Mouse (Mus musculus) midbrain, postnatal 0 days (tissue): Measurements from ENCODE around the gene Trmt10a. TPM values are rescaled to one million over a fixed set of nuclear protein-coding genes. Genes with fewer than 3 reads are reported as not detected.
"Not testable (repeated sequence)": the region's sequence is repeated elsewhere in the genome, so short reads cannot be mapped to it uniquely, and the experiment has no call there.

Experiments
- ATAC-seq: fragments of 200-750 bp; cut with Nextera tagmentation; 2 replicates; pipeline ENCODE4 v1.8.0; 2017; ENCODE audit warnings: moderate number of reproducible peaks, mild to moderate bottlenecking, moderate TSS enrichment, moderate library complexity; ENCODE audit not compliant: low FRiP score
- DNase-seq: peaks from one replicate; pipeline ENCODE4 v3.0.0-alpha.2; 2015; ENCODE audit warnings: low spot score
- H3K27ac ChIP-seq: fragments of 300-500 bp; sonication (generic); 2 replicates; pipeline ENCODE4 v1.5.1; 2014; ENCODE audit warnings: low read depth, mild to moderate bottlenecking, low read length, mixed read lengths
- H3K27me3 ChIP-seq: fragments of 300-500 bp; sonication (generic); 2 replicates; pipeline ENCODE4 v1.6.1; 2014; ENCODE audit warnings: low read length, control low read depth, mixed read lengths; ENCODE audit not compliant: insufficient read depth
- H3K36me3 ChIP-seq: fragments of 300-500 bp; sonication (generic); 2 replicates; pipeline ENCODE4 v1.6.1; 2014; ENCODE audit warnings: low read length, control low read depth, mixed read lengths; ENCODE audit not compliant: insufficient read depth
- H3K4me1 ChIP-seq: fragments of 300-500 bp; sonication (generic); 2 replicates; pipeline ENCODE4 v1.6.1; 2014; ENCODE audit warnings: mild to moderate bottlenecking, control low read depth, antibody characterized with exemption, low read length, mixed read lengths; ENCODE audit not compliant: insufficient read depth
- H3K4me2 ChIP-seq: fragments of 300-500 bp; sonication (generic); 2 replicates; pipeline ENCODE4 v1.6.1; 2014; ENCODE audit warnings: low read depth, mild to moderate bottlenecking, low read length, mixed read lengths; ENCODE audit not compliant: poor library complexity, severe bottlenecking
- H3K4me3 ChIP-seq: fragments of 300-500 bp; sonication (generic); 2 replicates; pipeline ENCODE4 v1.5.1; 2014; ENCODE audit warnings: low read depth, mild to moderate bottlenecking, low read length, moderate library complexity
- H3K9ac ChIP-seq: fragments of 300-500 bp; sonication (generic); replicated peaks from 2 replicates; pipeline ENCODE4 v1.6.1; 2014; ENCODE audit warnings: mild to moderate bottlenecking, low read length, moderate library complexity, mixed read lengths; ENCODE audit not compliant: poor library complexity, severe bottlenecking
- H3K9me3 ChIP-seq: fragments of 300-500 bp; sonication (generic); 2 replicates; pipeline ENCODE4 v1.6.1; 2016; ENCODE audit warnings: low read length, control low read depth
- CTCF ChIP-seq: IDR thresholded peaks from 2 replicates; pipeline ENCODE4 v1.5.1; 2016; ENCODE audit warnings: antibody characterized with exemption, mild to moderate bottlenecking
- WGBS: fragments of 180-500 bp; shearing (Covaris S2); extraction: QIAGEN DNeasy Blood & Tissue Kit; methylation state at CpG from one replicate; pipeline ENCODE4 v1.1.7; 2014; 5-methylcytosine and 5-hydroxymethylcytosine counted together
- polyA plus RNA-seq: library from polyadenylated mRNA; unstranded; fragments of >200 nt; fragmentation: Nextera tagmentation; extraction: Ambion mirVana; gene quantifications from 2 replicates; pipeline ENCODE4 v1.2.1, GENCODE M21; 2015
- total RNA-seq: library from RNA; depleted of rRNA; stranded (reverse); fragments of >200 nt; gene quantifications from 2 replicates; pipeline ENCODE4 v1.2.3, GENCODE M21; 2014

The Trmt10a gene
- total and polyA plus RNA-seq, 2 experiments from 2014 or later, result 2.5 to 9.5 TPM

- no peaks in the 10 kb centered on the region for H3K4me1 ChIP-seq
- WGBS, result 97% methylated on average over 6 of the region's 6 CpGs
- no peak for TF ChIP-seq CTCF
- no peaks in the 10 kb centered on the region for H3K27me3 ChIP-seq
- no peak for ATAC-seq
- H3K36me3 ChIP-seq, result no peaks in the 10 kb centered on the region
- no peaks in the 10 kb centered on the region for H3K9me3 ChIP-seq
- H3K4me3 ChIP-seq, result no peak overlapping the region
- H3K27ac ChIP-seq, result no peak overlapping the region
- H3K9ac ChIP-seq, result no peak overlapping the region
- DNase-seq, result no peak
- H3K4me2 ChIP-seq, result no peak overlapping the region
Measured at GRCm38 (mm10) chr3:138129110-138129509, 14.1 kb upstream of the Trmt10a start.

DNA sequence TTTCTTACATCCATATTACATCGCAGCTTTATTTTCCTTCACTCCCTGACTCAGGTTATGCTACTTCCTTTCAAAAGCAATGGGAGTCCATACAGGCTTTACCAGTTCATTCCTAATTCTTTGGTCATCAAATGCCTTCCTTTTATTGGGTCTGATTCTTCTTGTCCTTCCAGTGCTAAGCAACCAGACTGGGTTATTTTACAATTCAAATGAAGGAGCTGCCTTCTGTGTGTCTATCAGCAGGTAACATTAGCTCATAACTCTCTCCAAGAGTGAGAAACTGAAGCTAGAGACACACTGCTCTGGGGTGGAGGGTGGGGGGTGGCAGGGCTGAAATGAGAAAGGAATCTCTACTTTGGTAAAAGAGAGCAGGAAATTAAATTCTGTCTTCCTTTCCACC lies 12.6 kb upstream of the Trmt10a start:
- no peak for TF ChIP-seq CTCF
- DNase-seq (no peak), ATAC-seq (no peak)
- Histone ChIP-seq H3K36me3 (no peaks in the 10 kb centered on the region), H3K9ac (no peak overlapping the region), H3K4me1 (no peaks in the 10 kb centered on the region), H3K27me3 (no peaks in the 10 kb centered on the region), H3K27ac (no peak overlapping the region), H3K4me2 (no peak overlapping the region), H3K9me3 (no peaks in the 10 kb centered on the region), H3K4me3 (no peak overlapping the region)
- WGBS, result 19% methylated on average over 1 of the region's 1 CpGs

DNA sequence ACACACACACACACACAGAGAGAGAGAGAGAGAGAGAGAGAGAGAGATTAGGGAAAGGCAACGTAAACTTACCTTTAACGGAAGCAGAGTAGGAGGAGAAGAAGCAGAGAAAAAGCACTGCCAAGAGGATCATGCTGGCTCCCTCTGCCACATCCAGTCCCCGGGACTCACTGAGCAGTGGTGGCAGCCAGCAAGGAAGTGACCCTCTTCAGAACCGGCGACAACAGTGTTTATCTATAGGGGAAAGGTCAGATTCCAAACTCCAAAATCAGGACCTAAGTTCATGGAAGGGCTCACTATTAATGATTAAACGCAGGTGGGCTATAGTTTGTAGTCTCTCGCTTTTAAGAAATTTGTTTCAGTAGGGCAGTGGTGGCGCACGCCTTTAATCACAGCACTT lies 12.1 kb upstream of the Trmt10a start:
- WGBS, result 57% methylated on average over 9 of the region's 9 CpGs
- Histone ChIP-seq H3K9me3 (no peaks in the 10 kb centered on the region), H3K36me3 (no peaks in the 10 kb centered on the region), H3K4me2 (no peak overlapping the region), H3K9ac (no peak overlapping the region), H3K4me1 (no peaks in the 10 kb centered on the region), H3K27ac (no peak overlapping the region), H3K27me3 (no peaks in the 10 kb centered on the region), H3K4me3 (no peak overlapping the region)
- no peak for TF ChIP-seq CTCF
- ATAC-seq (no peak), DNase-seq (no peak)

GRCm38 (mm10) chr3:138133463-138133862 lies 9.8 kb upstream of the Trmt10a start:
- Histone ChIP-seq H3K4me3 (no peak overlapping the region), H3K4me1 (no peaks in the 10 kb centered on the region), H3K27me3 (no peaks in the 10 kb centered on the region), H3K4me2 (no peak overlapping the region), H3K9me3 (no peaks in the 10 kb centered on the region), H3K9ac (no peak overlapping the region), H3K36me3 (no peaks in the 10 kb centered on the region), H3K27ac (no peak overlapping the region)
- TF ChIP-seq CTCF, result no peak
- DNase-seq, result no peak
- no peak for ATAC-seq
- WGBS, result 89% methylated on average over 8 of the region's 8 CpGs

GRCm38 (mm10) chr3:138133916-138134315 lies 9.3 kb upstream of the Trmt10a start:
- no peaks in the 10 kb centered on the region for H3K4me1 ChIP-seq
- H3K27ac ChIP-seq, result no peak overlapping the region
- no peak overlapping the region for H3K4me2 ChIP-seq
- no peaks in the 10 kb centered on the region for H3K27me3 ChIP-seq
- no peak for ATAC-seq
- H3K4me3 ChIP-seq, result no peak overlapping the region
- no peaks in the 10 kb centered on the region for H3K36me3 ChIP-seq
- H3K9ac ChIP-seq, result no peak overlapping the region
- 87% methylated on average over 11 of the region's 11 CpGs for WGBS
- no peak for TF ChIP-seq CTCF
- DNase-seq, result no peak
- no peaks in the 10 kb centered on the region for H3K9me3 ChIP-seq

DNA sequence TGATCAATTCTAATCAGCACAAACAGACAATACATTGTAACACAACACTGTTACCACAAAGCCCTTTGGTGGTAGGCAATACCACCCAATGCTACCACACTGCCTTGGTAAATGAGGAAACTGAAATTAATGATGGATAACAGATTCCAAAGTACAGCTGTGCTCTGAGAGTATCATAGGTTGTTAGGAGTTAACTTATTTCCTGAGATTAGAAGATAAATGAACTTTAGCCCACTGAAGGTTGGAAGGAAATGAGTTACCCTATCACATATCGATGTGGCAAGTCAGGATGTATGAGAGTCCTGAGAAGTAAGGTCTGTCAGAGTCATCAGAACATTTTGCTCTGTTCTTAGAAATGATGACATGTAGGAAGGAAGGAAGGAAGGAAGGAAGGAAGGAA lies 8.7 kb upstream of the Trmt10a start:
- no peak overlapping the region for H3K9ac ChIP-seq
- H3K27ac ChIP-seq, result no peak overlapping the region
- H3K4me3 ChIP-seq, result no peak overlapping the region
- no peaks in the 10 kb centered on the region for H3K9me3 ChIP-seq
- no peaks in the 10 kb centered on the region for H3K36me3 ChIP-seq
- TF ChIP-seq CTCF, result no peak
- WGBS, result 89% methylated on average over 1 of the region's 1 CpGs
- ATAC-seq (no peak), DNase-seq (no peak)
- no peaks in the 10 kb centered on the region for H3K4me1 ChIP-seq
- H3K4me2 ChIP-seq, result no peak overlapping the region
- no peaks in the 10 kb centered on the region for H3K27me3 ChIP-seq

DNA sequence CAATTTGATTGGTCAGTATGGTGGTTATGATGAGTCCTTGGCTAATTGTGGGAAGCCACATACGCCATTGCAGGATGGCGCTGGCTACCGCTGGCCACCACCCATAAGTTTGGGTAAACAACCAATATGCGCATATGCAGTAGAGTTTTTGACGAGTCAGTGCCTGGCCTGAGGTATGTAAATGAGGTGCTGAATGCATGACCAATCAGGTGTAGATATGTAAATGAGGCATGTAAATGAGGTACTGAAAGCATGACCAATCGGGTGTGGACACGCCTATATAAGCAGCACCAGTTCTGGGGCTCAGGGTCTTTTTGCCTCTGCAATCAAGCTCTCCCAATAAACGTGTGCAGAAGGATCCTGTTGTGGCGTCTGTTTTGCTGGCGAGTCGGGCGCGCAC lies 5.1 kb upstream of the Trmt10a start:
- H3K4me1 ChIP-seq, H3K4me3 ChIP-seq, H3K9ac ChIP-seq, H3K9me3 ChIP-seq, H3K36me3 ChIP-seq, ATAC-seq, H3K4me2 ChIP-seq, H3K27ac ChIP-seq, DNase-seq, H3K27me3 ChIP-seq: not testable (repeated sequence)
- WGBS, result 86% methylated on average over 13 of the region's 13 CpGs
